Mouse (Mus musculus): ENCODE results near the gene Arhgef7.

Arhgef7 gene

GRCm38 (mm10) chr8:11712244-11712643 lies 15.3 kb upstream of the Arhgef7 start:
- DNase-seq (ENCODE audit: low spot score in 2 of 2) = no peak

DNA sequence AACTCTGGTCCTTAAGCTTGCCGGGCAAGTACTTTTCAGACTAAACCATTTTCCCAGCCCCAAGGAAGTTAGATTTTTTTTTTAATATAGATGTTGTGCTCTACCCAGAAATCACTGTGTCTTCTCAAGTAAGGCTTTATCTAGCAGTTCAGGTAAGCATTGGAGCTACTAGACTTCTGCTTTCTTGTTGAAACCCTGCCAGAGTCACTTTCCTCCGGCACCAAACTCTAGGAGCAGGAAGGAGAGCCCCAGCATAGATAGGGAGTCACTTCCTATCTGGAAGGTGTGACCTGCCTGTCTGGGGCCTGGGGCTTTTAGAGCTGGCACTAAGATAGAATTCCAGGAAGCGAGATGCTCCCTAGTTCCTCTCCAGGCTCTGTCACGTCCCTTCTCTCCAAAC lies 10.3 kb upstream of the Arhgef7 start:
- DNase-seq (ENCODE audit: low spot score in 2 of 2) = no peak

GRCm38 (mm10) chr8:11727273-11727650 lies 259 bp upstream of the Arhgef7 start:
- no peak for DNase-seq (ENCODE audit: low spot score in 2 of 2)

DNA sequence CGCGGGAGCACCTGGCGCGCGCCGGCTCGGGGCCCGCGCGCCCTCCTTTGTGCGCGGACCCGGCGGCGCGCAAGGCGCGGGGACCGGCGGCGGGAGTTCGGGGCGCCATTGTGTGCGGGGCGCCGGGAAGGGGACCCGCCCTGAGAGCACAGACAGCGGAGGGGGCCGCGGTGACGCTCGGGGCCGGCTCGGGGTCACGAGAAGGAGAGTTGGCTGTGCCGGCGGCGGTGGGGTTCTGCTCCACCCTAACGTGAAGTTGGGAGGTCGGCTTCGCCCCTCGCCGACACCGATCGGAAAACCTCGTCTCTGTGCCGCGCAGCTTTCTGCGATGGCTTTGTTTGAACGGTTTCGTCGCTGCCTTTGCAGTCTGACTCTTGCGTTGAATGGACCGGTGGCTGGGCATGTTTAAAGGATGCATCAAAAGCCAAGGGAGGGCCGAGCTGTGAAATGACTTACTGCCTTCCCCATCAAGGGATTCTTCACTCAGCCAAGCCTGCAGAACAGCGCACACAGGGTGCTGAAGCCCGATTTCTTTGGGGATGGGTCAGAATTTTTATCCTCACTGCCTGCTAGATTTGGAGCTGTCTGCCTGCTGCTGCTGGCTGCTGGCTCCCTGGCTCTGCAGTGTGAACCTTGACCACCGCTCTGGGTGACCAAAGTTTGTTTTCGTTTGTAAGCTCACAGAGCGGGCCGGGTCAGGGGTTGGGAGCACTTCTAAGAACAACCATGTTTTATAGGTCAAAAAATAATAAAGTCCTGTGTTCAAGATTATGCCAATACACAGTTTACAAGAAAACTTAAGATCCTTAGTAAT lies 1.2 kb downstream of the Arhgef7 start:
- DNase-seq (ENCODE audit: low spot score in 2 of 2) = peak; percentile 30 to 59

DNA sequence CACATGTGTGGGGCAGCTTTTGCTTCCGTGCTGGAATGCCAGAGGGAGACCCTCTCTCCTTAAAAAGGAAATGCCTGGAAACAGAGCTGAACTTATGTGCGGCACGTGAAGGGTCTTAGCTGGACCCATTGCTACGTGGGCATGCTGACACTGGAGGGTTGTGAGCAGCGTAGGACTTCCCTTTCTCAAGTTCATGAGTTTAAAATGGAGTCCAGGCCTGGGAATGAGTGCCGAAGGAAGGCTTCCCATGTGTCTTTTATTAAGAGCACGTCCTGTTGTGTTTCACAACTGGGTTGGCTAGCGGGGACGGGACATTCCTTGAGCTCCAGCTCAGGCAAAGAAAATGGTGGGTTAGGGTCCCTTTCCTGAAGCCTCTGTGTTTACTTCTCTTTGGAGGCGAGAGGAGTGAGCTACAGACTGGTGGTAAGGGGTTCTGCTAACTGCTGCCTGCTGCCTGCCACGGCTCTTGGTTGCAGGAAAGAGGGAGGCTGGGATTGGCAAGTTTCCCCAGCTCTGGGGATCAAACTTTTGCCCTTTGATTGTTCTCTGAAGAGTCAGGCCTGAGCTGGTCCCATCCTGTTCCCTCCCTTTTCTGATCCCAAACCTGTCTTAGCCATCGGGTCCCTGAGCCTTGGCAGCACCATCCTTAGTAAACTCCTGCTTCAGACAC lies 2.9 kb downstream of the Arhgef7 start:
- no peak for DNase-seq (ENCODE audit: low spot score in 2 of 2)

- DNase-seq (ENCODE audit: low spot score in 2 of 2) = no peak
These were observed 8.2 kb downstream of the Arhgef7 start for GRCm38 (mm10) chr8:11735672-11736235.

- no peak for DNase-seq (ENCODE audit: low spot score in 2 of 2)
These were observed 9.6 kb downstream of the Arhgef7 start for GRCm38 (mm10) chr8:11737096-11737495.

DNA sequence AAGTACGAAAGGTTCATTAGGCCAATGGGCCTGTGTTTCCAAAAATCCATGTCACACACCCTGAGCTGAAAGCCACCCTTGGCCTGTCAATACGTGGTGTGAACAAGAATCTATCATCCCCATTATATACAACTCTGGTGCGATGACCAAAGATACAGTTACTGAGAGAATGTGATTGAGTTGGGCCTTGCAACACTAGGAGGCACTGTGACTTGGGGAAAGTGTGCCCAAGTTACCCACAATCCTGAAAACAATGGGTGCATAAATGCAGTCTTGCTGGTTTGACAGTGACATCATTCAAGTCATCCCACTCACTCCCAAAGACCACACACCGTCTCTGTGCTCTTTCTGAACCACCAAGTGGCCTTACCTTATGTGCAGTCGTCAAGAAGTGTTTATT lies 11.6 kb downstream of the Arhgef7 start:
- DNase-seq (ENCODE audit: low spot score in 2 of 2) = no peak

- no peak for DNase-seq (ENCODE audit: low spot score in 2 of 2)
These were observed 13.3 kb downstream of the Arhgef7 start for GRCm38 (mm10) chr8:11740857-11741256.

DNA sequence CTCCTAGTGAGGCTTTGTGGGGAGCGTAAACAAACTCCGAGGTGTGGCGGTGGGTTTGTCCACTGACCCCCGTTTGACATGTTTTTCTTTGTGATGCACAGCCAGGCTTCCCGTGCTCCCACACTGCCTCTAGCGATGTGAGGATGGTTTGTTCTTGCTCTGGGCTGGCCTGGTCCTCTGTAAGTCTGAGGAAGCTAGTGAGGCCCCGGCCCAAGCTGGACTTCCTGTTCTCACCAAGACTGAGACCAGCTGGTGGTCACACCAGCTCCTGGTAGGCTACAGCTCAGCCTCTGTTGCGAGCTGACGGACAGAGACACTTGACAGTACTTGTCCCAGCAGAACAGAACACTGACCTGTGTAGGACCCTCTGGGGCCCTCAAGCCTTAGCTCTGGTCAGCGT lies 16.1 kb downstream of the Arhgef7 start:
- no peak for DNase-seq (ENCODE audit: low spot score in 2 of 2)

DNA sequence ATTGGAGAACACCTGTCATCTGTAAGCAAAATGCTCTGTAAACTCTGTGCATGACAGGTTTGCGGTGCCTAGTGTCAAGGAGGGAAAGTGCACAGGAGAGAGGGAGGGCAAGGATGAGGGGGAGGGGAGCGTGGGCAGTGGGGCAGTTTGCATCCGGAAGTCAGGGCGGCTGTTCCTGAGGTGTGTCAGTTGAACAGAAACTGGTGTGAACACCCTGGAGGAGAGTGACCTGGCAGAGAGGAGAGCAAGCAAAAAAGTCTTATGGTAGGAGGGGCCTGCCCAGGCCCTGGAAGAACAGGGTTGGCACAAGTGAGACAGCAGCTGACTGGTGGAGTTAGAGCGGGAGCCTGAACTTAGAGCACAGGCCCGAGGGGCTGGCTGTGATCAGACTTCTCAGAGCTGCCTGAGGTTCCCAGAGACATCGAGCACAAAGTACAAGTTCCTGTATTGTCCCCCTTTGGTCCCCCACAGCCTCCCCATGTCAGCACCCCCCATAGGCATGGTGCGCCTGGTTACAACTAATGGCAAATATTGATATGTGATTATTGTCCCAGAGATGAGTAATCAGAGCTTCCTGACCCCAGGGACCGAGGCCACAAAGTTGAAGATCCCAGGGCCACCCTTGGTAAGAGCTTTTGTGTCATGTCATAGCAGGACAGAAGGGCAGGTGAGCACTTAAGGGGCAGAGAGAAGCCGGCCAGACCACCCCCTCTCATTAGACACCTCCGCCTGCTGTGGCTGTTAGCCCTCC lies 19.5 kb downstream of the Arhgef7 start:
- DNase-seq (ENCODE audit: low spot score in 2 of 2) = no peak

- DNase-seq (ENCODE audit: low spot score in 2 of 2) = no peak
These were observed 22.0 kb downstream of the Arhgef7 start for GRCm38 (mm10) chr8:11749472-11749871.

DNA sequence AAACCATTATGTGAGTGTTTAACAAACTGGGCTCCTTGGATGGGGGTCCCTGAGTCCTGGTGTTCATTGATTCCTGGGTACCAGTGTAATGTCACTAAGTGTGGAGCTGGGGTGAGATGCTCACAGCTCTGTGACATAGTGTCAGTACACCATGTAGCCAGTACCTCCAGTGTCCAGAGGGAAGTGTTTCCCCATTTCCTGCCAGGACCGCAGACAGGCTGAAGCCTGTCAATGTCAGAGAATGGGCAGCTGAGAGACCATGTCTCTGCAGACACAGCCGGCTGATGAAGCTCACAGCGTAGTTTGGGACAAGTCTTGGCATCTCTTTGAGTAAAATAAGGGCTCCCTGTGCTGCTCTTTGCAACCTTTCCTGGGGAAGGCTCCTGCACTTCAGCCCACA lies 24.8 kb downstream of the Arhgef7 start:
- no peak for DNase-seq (ENCODE audit: low spot score in 2 of 2)

GRCm38 (mm10) chr8:11753155-11753941 lies 25.8 kb downstream of the Arhgef7 start:
- no peak for DNase-seq (ENCODE audit: low spot score in 2 of 2)

DNA sequence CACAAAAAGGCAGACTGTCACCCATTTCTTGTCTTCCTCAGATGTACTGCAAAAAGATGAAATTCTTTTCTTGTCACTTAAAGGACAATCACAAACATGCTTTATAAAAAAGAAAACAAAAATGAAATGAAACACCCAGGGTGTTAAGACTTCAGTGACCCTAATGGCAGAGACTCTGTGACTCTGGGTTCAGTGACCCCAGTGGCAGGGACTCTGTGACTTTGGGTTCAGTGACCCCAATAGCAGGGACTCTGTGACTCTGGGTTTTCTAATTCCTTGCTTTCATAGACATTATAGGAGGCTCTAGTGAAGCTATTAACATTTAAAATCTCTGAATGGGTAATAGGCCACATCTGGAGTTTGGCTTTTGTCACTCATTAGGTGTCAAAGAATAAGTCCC lies 27.2 kb downstream of the Arhgef7 start:
- DNase-seq (ENCODE audit: low spot score in 2 of 2) = no peak

DNA sequence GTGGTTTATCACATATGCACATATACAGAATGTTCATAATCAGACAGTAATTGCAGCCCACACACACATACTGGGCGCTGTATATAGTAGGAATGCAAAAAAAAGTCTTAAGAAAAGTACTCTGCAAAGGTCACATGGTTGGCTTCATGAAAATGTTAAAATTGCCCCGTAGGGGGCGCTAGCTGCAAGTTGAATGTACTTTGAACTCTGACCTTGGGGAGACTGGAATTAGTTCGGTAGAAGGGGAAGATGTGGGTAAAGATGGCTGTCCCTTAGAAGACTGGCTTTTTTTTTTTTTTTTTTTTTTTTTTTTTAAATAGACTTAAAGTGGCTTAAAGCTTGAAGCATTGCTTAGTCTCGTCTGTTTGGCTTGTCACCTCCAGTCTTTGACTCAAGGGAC lies 28.4 kb downstream of the Arhgef7 start:
- peak in 1 of 2 experiments; percentile 63 for DNase-seq (ENCODE audit: low spot score in 2 of 2)

DNA sequence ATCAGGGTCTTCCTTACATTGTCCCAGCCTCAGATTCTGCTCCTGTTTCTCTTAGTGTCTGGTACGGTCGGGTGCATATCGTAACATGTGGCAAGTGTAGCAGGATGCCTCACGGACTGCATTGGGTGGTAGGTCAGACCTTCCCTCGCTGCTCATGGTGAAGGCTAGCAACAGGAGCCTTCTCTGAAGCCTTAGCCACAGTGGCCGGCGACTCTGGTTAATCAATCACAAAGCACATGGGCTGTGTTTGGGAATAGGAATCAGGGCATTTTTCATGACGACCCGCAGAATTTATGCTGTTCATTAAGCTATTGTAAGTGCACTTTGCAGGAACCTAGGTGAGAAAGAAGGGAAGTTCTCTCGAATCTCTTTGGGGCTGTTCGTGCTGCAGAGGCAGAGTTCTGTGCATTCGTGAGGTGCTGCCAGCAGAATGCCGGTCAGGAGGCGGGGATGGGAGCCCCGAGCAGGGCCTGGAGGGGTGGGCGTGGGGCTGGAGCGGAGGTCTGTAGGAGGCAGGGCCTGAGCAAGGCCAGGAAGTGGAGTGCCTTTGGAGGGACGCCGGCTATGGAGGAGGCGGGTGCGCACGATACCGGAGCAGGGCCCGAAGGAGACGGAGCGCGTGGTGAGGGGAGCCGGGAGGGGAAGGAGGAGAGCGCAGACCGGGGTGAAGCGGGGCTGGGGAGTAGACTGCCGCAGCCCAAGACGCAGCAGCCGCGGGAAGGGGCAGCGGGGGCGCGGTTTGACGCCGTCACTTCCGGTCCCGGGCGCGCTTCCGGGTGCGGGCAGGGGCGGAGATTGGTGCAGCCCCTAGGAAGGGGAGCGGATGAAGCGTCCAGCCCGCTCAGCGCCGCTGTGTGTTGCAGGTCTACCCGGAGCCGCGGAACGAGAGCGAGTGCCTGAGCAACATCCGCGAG lies 30.3 kb downstream of the Arhgef7 start:
- DNase-seq (ENCODE audit: low spot score in 2 of 2) = peak; percentile 86 to 93

- DNase-seq (ENCODE audit: low spot score in 2 of 2) = no peak
These were observed 31.2 kb downstream of the Arhgef7 start for GRCm38 (mm10) chr8:11758482-11759281.

- DNase-seq (ENCODE audit: low spot score in 2 of 2) = no peak
These were observed 34.0 kb downstream of the Arhgef7 start for GRCm38 (mm10) chr8:11761551-11761950.

DNA sequence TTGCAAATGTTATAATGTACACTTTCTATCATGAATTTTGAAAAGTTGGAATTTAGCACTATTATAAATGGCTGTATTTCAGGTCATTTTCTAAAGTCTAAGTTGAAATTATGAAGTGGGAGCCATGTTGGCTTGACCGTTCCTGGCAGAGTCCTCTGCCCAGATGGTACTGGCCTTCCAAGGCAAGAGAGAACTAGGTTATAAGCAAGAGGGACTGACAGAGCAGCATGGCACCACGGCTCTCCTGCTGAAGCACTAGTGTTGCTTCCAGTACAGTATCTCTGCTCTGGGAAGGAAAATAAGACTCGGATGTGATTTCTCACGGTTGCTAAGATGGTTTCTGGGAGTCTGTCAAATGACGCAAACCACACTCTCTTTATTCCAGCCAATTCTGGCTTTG lies 34.5 kb downstream of the Arhgef7 start:
- DNase-seq (ENCODE audit: low spot score in 2 of 2) = no peak

Data from cerebellum, postnatal 4 days (tissue).